Mouse (Mus musculus): ENCODE measurements around the gene Gm11568. TPM values are rescaled to one million over a fixed set of nuclear protein-coding genes. Genes with fewer than 3 reads are reported as not detected.
"Not testable (repeated sequence)": the region's sequence is repeated elsewhere in the genome, so short reads cannot be mapped to it uniquely, and the experiment has no call there.

The Gm11568 gene
- polyA plus RNA-seq, 1 experiment from 2014 or later = not detected

GRCm38 (mm10) chr11:99864176-99864575, 6.5 kb downstream of the Gm11568 start, which contains the start of gene Gm11559:
Gene Gm11559, plus strand, starts transcription at chr11:99864476.
- not testable (repeated sequence) for H3K4me3 ChIP-seq (ENCODE audit: low read depth, low read length); H3K27ac ChIP-seq (ENCODE audit: low read depth, low read length); H3K9ac ChIP-seq (replicated peaks; ENCODE audit: low read depth, low read length); H3K4me1 ChIP-seq (ENCODE audit: control insufficient read depth, insufficient read depth, low read length); H3K27me3 ChIP-seq (ENCODE audit: control insufficient read depth, insufficient read depth, low read length); H3K36me3 ChIP-seq (ENCODE audit: control insufficient read depth, insufficient read depth, low read length); H3K9me3 ChIP-seq (ENCODE audit: control insufficient read depth, low read length); H3K4me2 ChIP-seq (ENCODE audit: low read depth, low read length); ATAC-seq (ENCODE audit: low read depth)
- 63% methylated on average over 1 of the region's 1 CpGs for WGBS

- not testable (repeated sequence) for H3K4me1 ChIP-seq (ENCODE audit: control insufficient read depth, insufficient read depth, low read length); H3K9ac ChIP-seq (replicated peaks; ENCODE audit: low read depth, low read length); H3K9me3 ChIP-seq (ENCODE audit: control insufficient read depth, low read length); H3K4me3 ChIP-seq (ENCODE audit: low read depth, low read length); H3K4me2 ChIP-seq (ENCODE audit: low read depth, low read length); H3K36me3 ChIP-seq (ENCODE audit: control insufficient read depth, insufficient read depth, low read length); H3K27me3 ChIP-seq (ENCODE audit: control insufficient read depth, insufficient read depth, low read length); H3K27ac ChIP-seq (ENCODE audit: low read depth, low read length); ATAC-seq (ENCODE audit: low read depth)
- 86% methylated on average over 1 of the region's 1 CpGs for WGBS
Measured at GRCm38 (mm10) chr11:99873089-99873488, 15.4 kb downstream of the Gm11568 start, which contains the start of gene Krtap9-1. Gene Krtap9-1, plus strand, starts transcription at chr11:99873389.

- ATAC-seq (ENCODE audit: low read depth); H3K4me1 ChIP-seq (ENCODE audit: control insufficient read depth, insufficient read depth, low read length); H3K4me2 ChIP-seq (ENCODE audit: low read depth, low read length); H3K27me3 ChIP-seq (ENCODE audit: control insufficient read depth, insufficient read depth, low read length); H3K36me3 ChIP-seq (ENCODE audit: control insufficient read depth, insufficient read depth, low read length); H3K4me3 ChIP-seq (ENCODE audit: low read depth, low read length); H3K9ac ChIP-seq (replicated peaks; ENCODE audit: low read depth, low read length); H3K9me3 ChIP-seq (ENCODE audit: control insufficient read depth, low read length); H3K27ac ChIP-seq (ENCODE audit: low read depth, low read length): not testable (repeated sequence)
- WGBS = 54% methylated on average over 1 of the region's 1 CpGs
Measured at GRCm38 (mm10) chr11:99878887-99879286, 21.2 kb downstream of the Gm11568 start, which contains the start of gene Gm11567. Gene Gm11567, plus strand, starts transcription at chr11:99879187.

GRCm38 (mm10) chr11:99907620-99908019, 49.9 kb downstream of the Gm11568 start, which contains the start of gene Krtap31-1:
Gene Krtap31-1, plus strand, starts transcription at chr11:99907920.
- WGBS = 89% methylated on average over 2 of the region's 2 CpGs
- Histone ChIP-seq H3K9ac (replicated peaks; ENCODE audit: low read depth, low read length) (no peak within 1 kb of the TSS), H3K4me3 (ENCODE audit: low read depth, low read length) (no peak within 1 kb of the TSS), H3K36me3 (ENCODE audit: control insufficient read depth, insufficient read depth, low read length) (no peaks in the 10 kb centered on the region), H3K4me1 (ENCODE audit: control insufficient read depth, insufficient read depth, low read length) (no peaks in the 10 kb centered on the region), H3K27ac (ENCODE audit: low read depth, low read length) (no peak within 1 kb of the TSS), H3K9me3 (ENCODE audit: control insufficient read depth, low read length) (no peaks in the 10 kb centered on the region), H3K4me2 (ENCODE audit: low read depth, low read length) (no peak within 1 kb of the TSS), H3K27me3 (ENCODE audit: control insufficient read depth, insufficient read depth, low read length) (no peaks in the 10 kb centered on the region)
- no peak for ATAC-seq (ENCODE audit: low read depth)

Other genes starting within 250 kb of the Gm11568 start
- gene Gm11937, start 247.7 kb upstream of the Gm11568 start, polyA plus RNA-seq (2014; fragmentation: Nextera tagmentation; extraction: Ambion mirVana) = not detected in 2 replicates
- gene Krtap2-4, start 243.1 kb upstream of the Gm11568 start, polyA plus RNA-seq (2014; fragmentation: Nextera tagmentation; extraction: Ambion mirVana) = not detected in 2 replicates
- not detected in 2 replicates for gene Gm11562, start 237.5 kb upstream of the Gm11568 start, polyA plus RNA-seq (2014; fragmentation: Nextera tagmentation; extraction: Ambion mirVana)
- not detected in 2 replicates for gene Krtap4-1, start 229.7 kb upstream of the Gm11568 start, polyA plus RNA-seq (2014; fragmentation: Nextera tagmentation; extraction: Ambion mirVana)
- gene Krtap4-2, start 222.8 kb upstream of the Gm11568 start, polyA plus RNA-seq (2014; fragmentation: Nextera tagmentation; extraction: Ambion mirVana) = not detected in 2 replicates
- gene Krtap4-7, start 213.8 kb upstream of the Gm11568 start, polyA plus RNA-seq (2014; fragmentation: Nextera tagmentation; extraction: Ambion mirVana) = not detected in 2 replicates
- not detected in 2 replicates for gene Gm11555, start 207.7 kb upstream of the Gm11568 start, polyA plus RNA-seq (2014; fragmentation: Nextera tagmentation; extraction: Ambion mirVana)
- not detected in 2 replicates for gene Gm11563, start 199.0 kb upstream of the Gm11568 start, polyA plus RNA-seq (2014; fragmentation: Nextera tagmentation; extraction: Ambion mirVana)
- not detected in 2 replicates for gene Krtap4-6, start 192.0 kb upstream of the Gm11568 start, polyA plus RNA-seq (2014; fragmentation: Nextera tagmentation; extraction: Ambion mirVana)
- not detected in 2 replicates for gene Gm14190, start 167.2 kb upstream of the Gm11568 start, polyA plus RNA-seq (2014; fragmentation: Nextera tagmentation; extraction: Ambion mirVana)
- not detected in 2 replicates for gene Gm14180, start 123.6 kb upstream of the Gm11568 start, polyA plus RNA-seq (2014; fragmentation: Nextera tagmentation; extraction: Ambion mirVana)
- gene Gm11595, start 85.0 kb upstream of the Gm11568 start, polyA plus RNA-seq (2014; fragmentation: Nextera tagmentation; extraction: Ambion mirVana) = not detected in 2 replicates
- gene Krtap4-8, start 77.2 kb upstream of the Gm11568 start, polyA plus RNA-seq (2014; fragmentation: Nextera tagmentation; extraction: Ambion mirVana) = not detected in 2 replicates
- not detected in 2 replicates for gene Krtap4-9, start 72.7 kb upstream of the Gm11568 start, polyA plus RNA-seq (2014; fragmentation: Nextera tagmentation; extraction: Ambion mirVana)
- gene Gm11596, start 64.5 kb upstream of the Gm11568 start, polyA plus RNA-seq (2014; fragmentation: Nextera tagmentation; extraction: Ambion mirVana) = not detected in 2 replicates
- not detected in 2 replicates for gene Gm11569, start 59.0 kb upstream of the Gm11568 start, polyA plus RNA-seq (2014; fragmentation: Nextera tagmentation; extraction: Ambion mirVana)
- not detected in 2 replicates for gene Gm11554, start 53.5 kb upstream of the Gm11568 start, polyA plus RNA-seq (2014; fragmentation: Nextera tagmentation; extraction: Ambion mirVana)
- gene Krtap4-13, start 48.0 kb upstream of the Gm11568 start, polyA plus RNA-seq (2014; fragmentation: Nextera tagmentation; extraction: Ambion mirVana) = not detected in 2 replicates
- not detected in 2 replicates for gene Gm11564, start 42.3 kb upstream of the Gm11568 start, polyA plus RNA-seq (2014; fragmentation: Nextera tagmentation; extraction: Ambion mirVana)
- not detected in 2 replicates for gene 2300003K06Rik, start 19.9 kb upstream of the Gm11568 start, polyA plus RNA-seq (2014; fragmentation: Nextera tagmentation; extraction: Ambion mirVana)
- gene Krtap4-16, start 6.3 kb upstream of the Gm11568 start, polyA plus RNA-seq (2014; fragmentation: Nextera tagmentation; extraction: Ambion mirVana) = not detected in 2 replicates
- not detected in 2 replicates for gene Gm11559, start 6.6 kb downstream of the Gm11568 start, polyA plus RNA-seq (2014; fragmentation: Nextera tagmentation; extraction: Ambion mirVana)
- not detected in 2 replicates for gene Krtap9-1, start 15.5 kb downstream of the Gm11568 start, polyA plus RNA-seq (2014; fragmentation: Nextera tagmentation; extraction: Ambion mirVana)
- not detected in 2 replicates for gene Gm11567, start 21.3 kb downstream of the Gm11568 start, polyA plus RNA-seq (2014; fragmentation: Nextera tagmentation; extraction: Ambion mirVana)
- gene Krtap31-1, start 50.0 kb downstream of the Gm11568 start, polyA plus RNA-seq (2014; fragmentation: Nextera tagmentation; extraction: Ambion mirVana) = not detected in 2 replicates
- gene Gm11565, start 56.8 kb downstream of the Gm11568 start, polyA plus RNA-seq (2014; fragmentation: Nextera tagmentation; extraction: Ambion mirVana) = not detected in 2 replicates
- gene Krtap31-2, start 78.4 kb downstream of the Gm11568 start, polyA plus RNA-seq (2014; fragmentation: Nextera tagmentation; extraction: Ambion mirVana) = not detected in 2 replicates
- not detected in 2 replicates for gene Krtap9-5, start 90.6 kb downstream of the Gm11568 start, polyA plus RNA-seq (2014; fragmentation: Nextera tagmentation; extraction: Ambion mirVana)
- not detected in 2 replicates for gene Krtap29-1, start 121.1 kb downstream of the Gm11568 start, polyA plus RNA-seq (2014; fragmentation: Nextera tagmentation; extraction: Ambion mirVana)
- 0.24 TPM in 1 of 2 replicates, not detected in the other for gene Krtap16-1, start 128.7 kb downstream of the Gm11568 start, polyA plus RNA-seq (2014; fragmentation: Nextera tagmentation; extraction: Ambion mirVana)
- 0.56 and 0.86 TPM in 2 replicates for gene Krtap17-1, start 136.1 kb downstream of the Gm11568 start, polyA plus RNA-seq (2014; fragmentation: Nextera tagmentation; extraction: Ambion mirVana)
- not detected in 2 replicates for gene Krt33a, start 158.3 kb downstream of the Gm11568 start, polyA plus RNA-seq (2014; fragmentation: Nextera tagmentation; extraction: Ambion mirVana)
- gene Krt33b, start 172.0 kb downstream of the Gm11568 start, polyA plus RNA-seq (2014; fragmentation: Nextera tagmentation; extraction: Ambion mirVana) = not detected in 2 replicates
- gene Krt34, start 183.6 kb downstream of the Gm11568 start, polyA plus RNA-seq (2014; fragmentation: Nextera tagmentation; extraction: Ambion mirVana) = not detected in 2 replicates
- gene Krt31, start 192.6 kb downstream of the Gm11568 start, polyA plus RNA-seq (2014; fragmentation: Nextera tagmentation; extraction: Ambion mirVana) = not detected in 2 replicates
- gene Krt32, start 230.3 kb downstream of the Gm11568 start, polyA plus RNA-seq (2014; fragmentation: Nextera tagmentation; extraction: Ambion mirVana) = not detected in 2 replicates
- not detected in 2 replicates for gene Krt35, start 238.3 kb downstream of the Gm11568 start, polyA plus RNA-seq (2014; fragmentation: Nextera tagmentation; extraction: Ambion mirVana)
- not detected in 2 replicates for gene Krt36, start 247.7 kb downstream of the Gm11568 start, polyA plus RNA-seq (2014; fragmentation: Nextera tagmentation; extraction: Ambion mirVana)